In genomic region chr17:9308507-9308906, GRCm38 (mm10) we compare ENCODE assay signal across 16 mouse cellular contexts.
"Had no signal": no experiment of that assay in that cellular context is flagged by ENCODE, and none has a peak within 500 bp of the region (broad histone marks: within the 10 kb centered on the region; RNA-seq: fewer than 3 reads in every experiment).

No protein-coding gene starts in this region.

- H3K9ac ChIP-seq: limb, embryonic 12.5 days; liver, embryonic 13.5 days; liver, postnatal 0 days; lung, embryonic 15.5 days; midbrain, embryonic 12.5 days; neural tube, embryonic 13.5 days had no signal

- H3K9me3 ChIP-seq: limb, embryonic 12.5 days; liver, embryonic 13.5 days; lung, embryonic 15.5 days; megakaryocyte, embryonic 14.5 days; midbrain, embryonic 12.5 days; neural tube, embryonic 13.5 days had no signal

- H3K4me2 ChIP-seq: limb, embryonic 12.5 days; liver, embryonic 13.5 days; lung, embryonic 15.5 days; midbrain, embryonic 12.5 days; neural tube, embryonic 13.5 days had no signal

- DNase-seq: kidney, postnatal 25 days; liver; liver, embryonic 13.5 days; liver, postnatal 0 days; lung, postnatal 14 days; right cerebral cortex, adult 18-20 months; right cerebral cortex, postnatal 25 days; thymus, postnatal 4 days had no signal

- H3K27me3 ChIP-seq: limb, embryonic 12.5 days; liver, embryonic 13.5 days; lung, embryonic 15.5 days; megakaryocyte, embryonic 14.5 days; midbrain, embryonic 12.5 days; neural tube, embryonic 13.5 days had no signal

- H3K36me3 ChIP-seq: limb, embryonic 12.5 days; liver, embryonic 13.5 days; lung, embryonic 15.5 days; midbrain, embryonic 12.5 days; neural tube, embryonic 13.5 days had no signal

- H3K27ac ChIP-seq: left cerebral cortex, adult 2 months; limb, embryonic 12.5 days; liver, embryonic 13.5 days; lung, embryonic 15.5 days; macrophage; midbrain, embryonic 12.5 days; neural tube, embryonic 13.5 days; stomach, postnatal 0 days had no signal

- ATAC-seq: liver, postnatal 0 days had no signal

- H3K4me3 ChIP-seq: left cerebral cortex, adult 2 months; limb, embryonic 12.5 days; liver, embryonic 13.5 days; lung, embryonic 15.5 days; megakaryocyte, embryonic 14.5 days; midbrain, embryonic 12.5 days; neural tube, embryonic 13.5 days had no signal

- H3K4me1 ChIP-seq: limb, embryonic 12.5 days; liver, embryonic 13.5 days; lung, embryonic 15.5 days; megakaryocyte, embryonic 14.5 days had no signal
